Mouse (Mus musculus): Measurements from ENCODE around the gene Fam57a.
A peak's percentile ranks its signal among the peaks of the same experiment; 100 is the strongest.

Fam57a gene

DNA sequence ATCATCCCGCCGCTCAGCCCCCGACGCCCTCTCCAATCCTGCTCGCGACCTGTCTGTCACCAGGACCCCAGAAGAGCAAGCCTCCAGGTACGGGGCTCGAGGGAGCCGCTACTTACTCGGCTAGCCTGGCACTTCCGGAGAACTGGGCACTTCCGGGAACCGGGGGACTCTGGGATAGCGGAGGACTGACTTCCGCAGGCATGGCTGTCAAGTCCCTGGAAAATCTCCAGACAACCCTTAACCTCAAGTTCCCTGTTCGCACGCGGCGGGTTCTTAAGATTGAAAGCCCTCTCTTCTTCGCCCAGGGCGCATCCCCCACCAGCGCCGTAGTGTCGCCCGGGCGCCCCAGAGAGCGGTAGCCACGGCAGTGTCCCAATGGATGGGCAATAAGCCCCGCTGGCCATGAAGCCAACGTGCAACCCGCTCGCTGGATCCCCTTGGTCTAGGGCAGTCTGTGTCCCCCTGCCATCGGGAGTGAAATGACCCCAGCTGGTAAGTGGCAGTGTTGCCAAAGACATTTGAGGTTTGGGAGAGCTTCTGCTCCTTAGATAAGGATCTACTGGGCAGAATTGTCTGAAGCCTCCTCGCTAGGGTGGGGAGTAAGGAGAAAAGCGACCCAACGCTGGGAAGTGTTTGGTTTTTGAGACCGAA is at the start of gene Fam57a, which contains the start of gene Vps53:
Fam57a (plus strand) TSS at position 177 of the 651 bp plus-strand sequence.
Vps53 (minus strand) TSS at position 153 of the 651 bp plus-strand sequence.
- DNase-seq = peak; percentile 90

GRCm38 (mm10) chr11:76130859-76131258 is 48.6 kb upstream of the Fam57a start:
- DNase-seq = peak; percentile 65

- DNase-seq = no peak
These were observed 43.6 kb upstream of the Fam57a start for GRCm38 (mm10) chr11:76135641-76136437.

- DNase-seq = no peak
These were observed 41.5 kb upstream of the Fam57a start for GRCm38 (mm10) chr11:76137996-76138395.

- no peak for DNase-seq
These were observed 35.1 kb upstream of the Fam57a start for GRCm38 (mm10) chr11:76144386-76144785.

- DNase-seq = no peak
These were observed 34.3 kb upstream of the Fam57a start for GRCm38 (mm10) chr11:76145169-76145568.

- no peak for DNase-seq
These were observed 33.1 kb upstream of the Fam57a start for GRCm38 (mm10) chr11:76146187-76147010.

GRCm38 (mm10) chr11:76148055-76149008 is 31.1 kb upstream of the Fam57a start:
- DNase-seq = peak; percentile 32 to 48

DNA sequence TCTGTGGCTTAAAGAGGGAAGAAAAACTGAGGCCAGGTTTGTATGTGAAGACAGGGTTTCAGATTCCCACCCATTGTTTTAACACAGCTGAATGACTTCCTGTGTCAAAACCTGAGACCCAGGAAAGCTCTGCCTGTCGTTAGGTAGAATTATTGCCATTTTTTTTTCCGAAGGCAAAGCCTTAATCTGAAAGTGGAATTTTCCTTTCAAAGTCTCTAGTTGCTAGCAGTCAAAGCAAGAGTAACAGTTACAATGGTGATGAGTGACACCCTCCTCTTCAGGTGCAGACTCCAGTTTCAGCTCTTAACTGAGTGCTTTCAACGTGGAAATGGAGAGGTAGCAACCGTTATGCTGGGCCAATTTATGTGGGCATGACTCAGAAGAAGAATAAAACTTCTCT is 28.5 kb upstream of the Fam57a start:
- DNase-seq = no peak

- DNase-seq = no peak
These were observed 26.1 kb upstream of the Fam57a start for GRCm38 (mm10) chr11:76153236-76153951.

GRCm38 (mm10) chr11:76154200-76154599 is 25.3 kb upstream of the Fam57a start:
- DNase-seq = no peak

- DNase-seq = no peak
These were observed 24.6 kb upstream of the Fam57a start for GRCm38 (mm10) chr11:76154861-76155260.

GRCm38 (mm10) chr11:76158375-76158774 is 21.1 kb upstream of the Fam57a start:
- peak in 1 of 2 experiments; percentile 14 for DNase-seq

GRCm38 (mm10) chr11:76160251-76160650 is 19.2 kb upstream of the Fam57a start:
- peak in 1 of 2 experiments; percentile 43 for DNase-seq

DNA sequence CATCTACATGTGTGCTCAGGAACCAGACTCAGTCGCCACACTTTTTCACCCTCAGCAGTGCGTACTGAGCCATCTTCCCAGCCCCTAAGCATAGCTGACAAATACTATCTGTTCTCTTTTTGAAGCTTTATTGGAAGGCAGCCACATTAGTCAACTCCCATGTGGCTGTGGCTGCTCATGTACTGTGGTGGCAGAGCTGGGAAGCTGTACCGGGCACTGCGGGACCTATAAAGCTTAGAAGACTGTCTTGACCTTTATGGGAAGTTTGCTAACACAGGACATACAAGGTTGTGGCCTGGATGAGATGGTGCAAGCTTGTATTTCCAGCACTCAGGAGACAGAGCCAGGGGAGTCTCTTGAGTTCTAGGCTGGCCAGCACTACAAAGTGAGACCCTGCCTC is 12.8 kb upstream of the Fam57a start:
- DNase-seq = no peak

- peak; percentile 60 to 83 for DNase-seq
These were observed 12.2 kb upstream of the Fam57a start for GRCm38 (mm10) chr11:76167079-76167765.

DNA sequence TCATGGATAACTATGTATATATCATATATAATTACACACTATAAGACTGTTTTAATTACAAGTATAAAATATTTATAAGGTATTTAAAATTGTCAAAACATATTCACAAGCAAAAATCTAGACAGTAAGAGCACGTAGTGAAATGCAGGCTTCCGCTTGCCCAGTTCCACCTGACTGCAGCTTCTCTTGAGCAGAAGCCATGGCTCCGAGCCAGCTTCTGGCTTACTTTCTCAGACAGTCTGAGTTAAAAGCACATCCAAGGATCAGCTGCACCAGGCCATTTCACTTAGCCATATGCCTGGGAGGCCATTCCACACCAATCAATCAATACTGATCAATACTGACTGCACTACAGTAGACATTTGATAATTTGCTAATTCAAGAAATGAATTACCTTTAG is 10.5 kb upstream of the Fam57a start:
- DNase-seq = no peak

DNA sequence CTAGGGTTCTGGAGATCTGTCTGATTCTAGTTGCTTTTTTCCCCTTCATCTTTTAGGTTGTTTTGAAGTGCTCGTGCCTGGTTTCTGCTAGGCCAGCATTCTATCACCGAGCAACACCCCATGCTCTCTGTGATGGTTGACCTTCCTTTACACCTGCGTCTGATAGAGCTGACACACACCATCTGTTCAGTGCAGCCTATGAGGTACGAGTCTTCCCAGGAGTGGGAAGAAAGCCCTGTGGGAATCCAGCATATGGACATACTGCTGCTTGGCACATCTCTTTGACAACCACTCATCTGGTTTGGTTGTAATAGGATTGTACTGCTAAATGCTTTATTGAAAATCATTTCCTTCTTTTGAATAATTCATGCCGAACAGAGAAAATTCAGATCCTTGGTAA is 9.3 kb upstream of the Fam57a start:
- no peak for DNase-seq

DNA sequence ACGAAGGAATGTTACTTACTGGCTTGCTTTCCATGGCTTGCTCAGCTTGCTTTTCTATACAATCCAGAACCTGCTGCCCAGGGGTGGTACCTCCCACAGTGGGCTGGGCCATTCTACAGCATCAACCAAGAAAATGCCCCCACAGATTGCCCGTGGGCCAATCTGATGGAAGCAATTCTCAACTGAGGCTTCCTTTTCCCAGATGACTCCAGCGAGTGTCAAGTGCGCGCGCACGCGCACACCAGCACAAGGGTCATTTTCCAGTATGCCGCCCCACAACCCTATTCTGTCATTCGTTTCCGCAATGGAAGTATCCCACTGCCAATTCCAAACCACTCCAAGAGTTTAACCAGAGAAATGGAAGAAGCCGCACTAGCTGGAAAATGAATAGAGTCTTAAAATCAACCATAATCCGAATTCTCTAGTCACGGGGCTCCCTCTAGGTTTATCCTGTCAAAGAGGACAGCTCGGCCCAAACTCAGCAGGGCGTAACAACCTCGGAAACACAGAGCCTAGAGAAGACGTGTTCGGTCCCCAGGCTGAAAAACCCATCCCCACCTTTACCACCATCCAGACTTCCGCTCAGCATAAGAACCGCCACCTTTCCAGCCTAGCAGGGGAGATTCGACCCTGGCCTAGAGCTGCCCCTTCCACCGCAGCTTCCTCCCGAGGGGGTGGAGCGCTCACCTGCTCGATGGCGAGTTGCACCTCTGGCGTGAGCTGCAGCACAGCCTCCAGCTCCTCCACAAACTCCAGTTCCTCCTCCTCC is 561 bp upstream of the Fam57a start:
- peak; percentile 47 to 57 for DNase-seq

- DNase-seq = no peak
These were observed 672 bp downstream of the Fam57a start for GRCm38 (mm10) chr11:76180146-76180540.

Measured in lung, postnatal 4 days (tissue).